Mouse (Mus musculus): ENCODE measurements around the gene Babam2.

The Babam2 gene

GRCm38 (mm10) chr5:32127927-32128326 lies 430.4 kb downstream of the Babam2 start:
- no peak for DNase-seq (ENCODE audit: low spot score in 2 of 2)

- DNase-seq (ENCODE audit: low spot score in 2 of 2): peak; percentile 66 to 69
Observed at GRCm38 (mm10) chr5:32132971-32133501, 435.6 kb downstream of the Babam2 start.

- DNase-seq (ENCODE audit: low spot score in 2 of 2): peak; percentile 89 to 92
Observed at GRCm38 (mm10) chr5:32133549-32134004, 436.1 kb downstream of the Babam2 start.

GRCm38 (mm10) chr5:32134051-32134732 lies 436.7 kb downstream of the Babam2 start:
- peak; percentile 47 to 49 for DNase-seq (ENCODE audit: low spot score in 2 of 2)

All from heart, adult 9 months (tissue).